Mouse (Mus musculus): ENCODE results near the gene Clmn. TPM values are rescaled to one million over a fixed set of nuclear protein-coding genes. Genes with fewer than 3 reads are reported as not detected.

Clmn gene
- under 1 TPM; 0.27 to 0.73 TPM for polyA plus RNA-seq (2012; fragmentation: generic; extraction: Trizol)

DNA sequence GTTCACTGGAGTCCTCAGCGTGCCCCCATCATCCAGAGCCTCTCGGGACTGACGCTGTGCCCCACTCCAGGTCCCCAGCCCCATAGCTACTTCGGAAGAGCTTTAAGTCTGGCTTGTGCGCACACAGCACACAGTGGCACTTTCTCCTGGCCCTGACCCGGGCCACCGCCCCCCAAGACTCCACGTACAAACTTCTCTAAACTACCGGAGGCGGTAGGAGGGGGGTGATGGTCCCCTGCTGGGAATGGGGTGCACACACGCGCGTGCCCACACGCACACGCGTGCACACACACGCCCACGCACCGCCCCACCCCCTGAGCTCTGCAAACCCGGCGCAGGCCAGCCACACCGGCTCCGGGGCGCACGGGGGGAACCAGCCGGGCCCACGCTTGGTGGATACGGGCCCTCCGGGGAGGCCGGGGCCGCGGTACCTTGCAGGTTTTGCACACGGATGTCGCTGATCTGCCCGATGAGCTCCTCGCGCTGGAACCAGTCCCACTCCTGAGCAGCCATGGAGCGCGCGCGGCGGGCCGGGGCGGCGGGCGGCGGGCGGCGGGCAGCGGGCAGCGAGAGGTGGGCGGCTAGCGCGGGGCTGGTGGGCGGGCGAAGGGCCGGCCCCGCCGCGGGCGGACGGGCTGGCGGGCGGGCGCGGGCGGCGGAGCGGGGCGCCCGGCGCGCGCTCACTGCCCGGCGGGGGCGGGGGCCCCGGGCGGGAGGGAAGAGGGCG lies at the start of gene Clmn:
Clmn (minus strand) TSS at position 638 of the 727 bp plus-strand sequence.

DNA sequence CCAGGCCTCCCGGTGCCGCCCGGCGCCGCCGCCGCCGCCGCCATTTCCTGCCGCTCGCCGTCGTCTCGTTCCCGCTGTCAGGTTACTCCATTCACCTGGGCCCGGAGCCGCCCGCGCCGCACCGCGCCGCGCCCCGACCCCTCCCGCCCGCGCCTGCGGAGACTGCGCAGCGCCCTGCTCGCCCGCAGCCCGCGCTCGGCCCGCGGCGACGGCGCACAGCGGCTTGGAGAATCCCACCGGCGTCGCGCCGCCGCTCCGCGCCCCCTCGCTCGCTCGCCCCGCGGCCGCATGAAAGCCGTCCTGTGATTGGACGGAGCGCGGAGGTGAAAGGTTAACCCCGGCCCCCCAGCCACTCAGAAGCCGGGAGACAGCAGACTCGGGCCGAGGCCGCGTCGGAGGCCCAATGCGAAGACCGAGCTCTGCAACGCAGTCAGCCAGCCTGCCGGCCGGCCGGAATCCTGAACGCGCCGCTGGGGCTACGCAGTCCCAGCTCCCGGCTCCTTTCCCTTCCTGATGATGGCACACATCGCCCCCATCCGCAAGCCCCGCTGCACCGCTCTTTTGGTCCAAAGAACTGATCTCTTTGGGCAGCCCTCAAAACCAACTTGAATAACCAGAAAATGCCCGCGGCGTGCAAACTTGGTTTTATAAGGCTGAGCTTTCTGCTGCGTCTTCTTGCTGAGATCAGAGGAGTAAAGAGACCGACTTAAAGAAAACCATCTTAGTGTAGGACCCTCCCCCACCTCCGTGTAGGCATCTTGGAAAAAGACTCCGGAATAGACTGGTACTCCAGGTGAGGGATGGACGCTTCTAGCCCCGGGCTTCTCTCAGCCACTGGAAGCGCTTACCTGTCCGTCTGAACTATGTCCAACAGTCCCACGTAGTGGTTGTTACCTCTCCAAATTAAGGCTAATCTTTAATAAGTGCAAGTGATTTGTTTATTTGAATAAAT lies 112.8 kb downstream of the Clmn start, which contains the start of gene Dicer1:
Dicer1 (minus strand) TSS at position 139 of the 952 bp plus-strand sequence.

Other genes starting within 250 kb of the Clmn start
- 1 to 10 TPM in 1 of 2 experiments, under 1 TPM in 1; 0.98 to 4.6 TPM for gene Dicer1, start 113.1 kb downstream of the Clmn start, polyA plus RNA-seq (2012; fragmentation: generic; extraction: Trizol)
- 10 to 100 TPM in 1 of 2 experiments, 1 to 10 TPM in 1; 4.9 to 12.5 TPM for gene Syne3, start 144.7 kb upstream of the Clmn start, polyA plus RNA-seq (2012; fragmentation: generic; extraction: Trizol)
- 100 to 1,000 TPM in 1 of 2 experiments, 10 to 100 TPM in 1; 54.7 to 131 TPM for gene Glrx5, start 167.6 kb upstream of the Clmn start, polyA plus RNA-seq (2012; fragmentation: generic; extraction: Trizol)